Mouse (Mus musculus): ENCODE data around the gene Fgfr2.

The Fgfr2 gene

DNA sequence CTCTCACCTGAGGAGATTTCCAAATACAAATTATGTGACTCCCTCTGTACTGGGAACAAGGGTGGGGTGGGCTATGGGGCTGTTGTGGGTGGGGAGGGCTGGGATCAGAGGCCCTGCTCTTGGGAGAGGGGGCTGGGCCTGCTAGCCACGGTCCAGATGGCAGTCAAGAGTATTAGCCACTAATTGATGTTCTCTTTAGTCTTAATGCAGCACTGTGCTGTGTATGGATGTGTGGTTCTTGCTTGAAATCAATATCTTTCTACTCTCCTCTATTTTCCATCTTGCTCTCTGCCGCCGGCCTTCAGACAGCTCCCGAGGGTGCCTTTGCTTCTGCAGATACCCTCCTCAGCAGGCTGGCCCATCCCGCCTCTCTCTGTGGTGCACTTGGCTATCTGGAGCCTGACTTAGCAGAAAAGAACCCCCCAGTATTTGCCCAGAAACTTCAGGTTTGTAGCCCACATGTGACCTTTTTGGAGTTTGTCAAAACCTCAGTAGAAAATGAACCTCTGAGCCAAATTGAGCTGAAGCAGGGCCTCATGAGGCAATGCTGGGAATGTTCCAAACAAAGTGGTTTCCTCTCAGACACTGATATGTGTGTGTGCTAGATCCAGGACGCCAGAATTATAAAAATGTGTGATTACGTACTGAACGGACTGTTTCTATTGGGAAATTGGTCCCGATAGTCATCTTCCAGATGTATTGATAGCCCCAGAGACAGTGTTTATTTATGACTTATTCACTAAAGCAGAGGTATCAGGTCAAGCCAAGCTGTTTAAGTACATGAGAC lies 2379.7 kb downstream of the Fgfr2 start:
- no peak for DNase-seq

DNA sequence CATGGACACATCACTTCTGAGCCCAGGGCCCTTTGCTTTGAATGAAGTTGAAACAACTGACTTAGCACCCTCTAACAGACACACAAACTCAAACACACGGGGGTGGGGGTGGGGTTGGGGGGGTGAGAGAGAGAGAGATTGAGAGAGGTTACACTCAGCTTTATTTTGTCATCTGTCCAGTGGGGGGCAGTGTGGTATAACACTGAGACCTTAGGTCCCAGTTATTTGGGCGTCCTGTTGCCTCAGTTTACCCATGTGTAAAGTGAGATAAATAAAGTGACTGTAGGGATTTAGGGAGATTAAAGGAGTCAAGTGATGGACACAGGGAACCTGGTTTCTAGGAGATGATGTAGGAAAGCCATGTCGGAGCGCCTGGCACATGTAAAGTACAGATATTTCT lies 2382.1 kb downstream of the Fgfr2 start:
- no peak for DNase-seq

DNA sequence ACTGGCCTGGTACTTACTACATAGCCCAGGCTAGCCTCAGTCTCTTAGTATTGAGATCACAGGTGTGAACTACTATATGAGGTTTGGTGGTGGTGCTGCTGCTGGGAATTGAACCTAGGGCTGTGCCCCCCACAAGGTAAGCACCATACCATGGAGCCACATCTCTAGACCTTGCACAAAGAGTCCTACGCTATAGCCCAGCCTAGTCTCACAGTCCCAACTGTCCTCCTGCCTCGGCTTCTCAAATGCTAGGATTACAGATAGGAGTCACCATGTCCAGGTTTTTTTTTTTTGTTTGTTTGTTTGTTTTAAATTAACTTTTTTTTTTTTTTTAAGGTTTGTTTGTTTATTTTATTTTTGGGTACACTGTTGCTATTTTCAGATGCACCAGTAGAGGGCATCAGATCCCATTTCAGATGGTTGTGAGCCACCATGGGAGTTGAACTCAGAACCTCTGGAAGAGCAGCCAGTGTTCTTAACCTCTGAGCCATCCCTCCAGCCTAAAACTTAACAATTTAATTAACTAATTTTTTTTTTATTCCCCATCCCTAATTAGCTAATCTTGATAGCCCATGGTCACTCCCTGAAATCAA lies 2388.9 kb downstream of the Fgfr2 start:
- DNase-seq = no peak

DNA sequence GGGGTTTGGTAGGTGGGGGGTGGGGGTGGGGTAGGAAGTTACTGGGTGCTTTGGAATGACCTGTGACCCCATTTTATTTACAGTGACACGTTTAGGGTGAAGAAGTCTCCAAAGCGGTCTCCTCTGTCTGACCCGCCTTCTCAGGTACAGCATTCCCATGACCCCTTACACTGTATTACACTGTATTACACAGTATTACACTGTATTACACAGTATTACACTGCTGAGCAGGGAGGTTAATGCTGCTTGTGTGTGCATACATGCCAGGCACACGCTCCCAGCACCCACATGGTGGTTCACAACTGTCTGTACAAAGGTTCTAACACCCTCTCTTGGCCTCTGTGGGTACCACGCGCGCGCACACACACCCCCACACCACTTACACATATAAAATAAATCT lies 2389.7 kb downstream of the Fgfr2 start:
- DNase-seq = no peak

GRCm38 (mm10) chr7:130732908-130733307 lies 2390.2 kb downstream of the Fgfr2 start:
- DNase-seq = no peak

DNA sequence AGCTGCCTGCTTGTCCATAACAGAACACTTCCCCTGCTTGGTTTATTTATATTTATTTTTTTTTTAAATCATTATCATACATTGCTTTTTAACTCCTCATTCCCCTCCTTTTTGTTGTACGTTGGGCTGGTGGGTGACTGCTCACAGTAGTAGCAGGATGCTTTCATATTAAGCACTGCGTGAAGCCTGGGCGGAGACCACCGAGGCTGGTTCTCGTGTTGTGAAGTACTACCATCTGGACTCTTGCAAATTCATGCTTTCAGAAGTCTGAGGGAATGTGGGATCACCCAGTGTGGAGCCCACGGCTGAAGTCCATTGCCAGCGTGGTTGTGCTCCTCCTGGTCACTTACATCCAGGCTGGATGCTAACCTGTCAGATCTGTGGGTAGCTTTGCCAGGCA lies 2391.4 kb downstream of the Fgfr2 start:
- no peak for DNase-seq

- DNase-seq = no peak
Observed at GRCm38 (mm10) chr7:130727560-130727959, 2395.6 kb downstream of the Fgfr2 start.

DNA sequence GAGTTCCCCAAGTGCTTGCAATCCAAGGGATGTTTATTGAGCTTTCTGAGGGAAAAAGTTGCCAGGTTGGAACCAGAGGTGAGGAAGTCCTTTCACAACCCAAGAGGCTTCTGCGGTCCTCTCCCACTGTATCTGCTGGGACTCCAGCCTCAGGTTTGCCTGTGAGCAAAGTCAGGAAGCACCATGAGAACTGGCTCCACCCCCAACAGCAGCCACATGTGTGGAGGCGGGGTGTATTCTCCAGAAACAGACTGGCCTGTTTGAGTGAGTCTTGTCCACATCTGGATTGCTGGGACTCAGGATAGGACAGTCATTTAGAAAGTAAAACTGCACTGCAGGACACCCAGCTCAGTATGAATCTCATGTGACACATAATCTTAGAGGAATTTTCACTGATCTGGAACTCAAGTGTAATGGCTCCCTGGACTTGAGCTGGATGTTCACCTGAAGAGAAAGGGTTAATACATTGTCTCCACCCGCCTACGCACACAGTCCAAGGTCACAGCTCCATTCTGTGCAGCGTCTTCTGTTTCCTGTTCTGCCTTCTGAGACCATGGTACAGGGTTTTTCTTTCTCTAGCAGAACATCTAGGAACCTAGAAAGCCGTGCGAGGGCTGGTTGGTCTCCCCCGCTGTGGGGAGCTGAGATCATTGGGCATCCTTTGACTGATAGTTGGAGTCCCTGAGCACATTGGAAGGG lies 2396.3 kb downstream of the Fgfr2 start:
- DNase-seq = no peak

GRCm38 (mm10) chr7:130726185-130726584 lies 2397.0 kb downstream of the Fgfr2 start:
- no peak for DNase-seq

DNA sequence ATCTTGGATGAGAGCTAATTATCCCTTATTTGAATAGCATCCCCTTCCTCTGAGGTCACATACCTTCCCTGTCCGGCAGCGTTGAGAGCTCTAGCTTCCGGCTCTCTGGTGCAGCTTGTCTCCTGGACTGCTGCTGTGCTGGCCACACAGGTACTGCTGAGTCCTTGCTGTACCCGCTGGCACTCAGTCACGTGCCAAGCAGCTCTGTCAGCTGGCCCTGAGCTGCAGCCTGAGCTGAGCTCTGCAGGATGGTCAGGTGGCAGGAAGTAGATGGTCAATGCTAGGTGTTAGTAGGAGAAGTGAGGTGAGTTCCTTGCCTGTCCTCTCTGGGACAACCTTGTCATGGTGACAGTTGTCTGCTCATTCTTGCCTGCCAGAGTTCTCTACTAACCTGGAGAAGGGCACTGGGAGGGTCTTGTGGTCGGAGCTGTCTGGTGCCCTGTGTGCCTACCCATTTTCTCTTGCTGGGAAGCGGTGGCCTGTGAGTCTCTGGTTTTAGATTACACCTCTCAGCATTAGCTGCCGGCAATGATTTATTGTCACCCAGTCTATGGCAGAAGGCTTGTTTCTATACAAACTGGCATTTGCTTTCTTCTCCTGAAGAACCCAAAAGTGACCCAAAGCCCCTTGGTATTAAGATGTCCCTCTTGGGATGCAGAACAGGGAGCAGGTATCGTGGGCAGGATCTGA lies 2402.4 kb downstream of the Fgfr2 start:
- no peak for DNase-seq

- DNase-seq = no peak
Observed at GRCm38 (mm10) chr7:130719931-130720598, 2403.1 kb downstream of the Fgfr2 start.

DNA sequence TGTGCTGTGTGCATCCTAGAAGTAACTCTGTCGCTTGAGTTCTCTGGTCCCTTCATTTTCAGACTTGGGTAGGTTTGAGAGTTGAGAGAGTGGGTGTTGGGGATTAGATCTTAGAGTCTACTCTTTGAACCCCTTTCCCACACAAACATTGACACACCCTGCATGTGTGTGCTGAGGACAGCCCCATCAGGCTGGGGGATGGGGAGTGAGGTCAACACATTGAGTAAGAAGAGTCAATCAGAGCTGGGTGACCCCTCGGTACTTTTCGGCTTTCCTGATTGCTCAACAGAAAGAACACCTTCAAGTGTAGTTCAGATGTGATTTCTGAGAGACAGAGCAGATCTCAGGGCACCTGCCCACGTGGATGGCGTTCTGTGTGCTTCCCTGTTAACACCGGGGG lies 2406.2 kb downstream of the Fgfr2 start:
- no peak for DNase-seq

- no peak for DNase-seq
Observed at GRCm38 (mm10) chr7:130716341-130716740, 2406.8 kb downstream of the Fgfr2 start.

GRCm38 (mm10) chr7:130715467-130715866 lies 2407.7 kb downstream of the Fgfr2 start:
- DNase-seq = no peak

- DNase-seq = no peak
Observed at GRCm38 (mm10) chr7:130713319-130713718, 2409.8 kb downstream of the Fgfr2 start.

DNA sequence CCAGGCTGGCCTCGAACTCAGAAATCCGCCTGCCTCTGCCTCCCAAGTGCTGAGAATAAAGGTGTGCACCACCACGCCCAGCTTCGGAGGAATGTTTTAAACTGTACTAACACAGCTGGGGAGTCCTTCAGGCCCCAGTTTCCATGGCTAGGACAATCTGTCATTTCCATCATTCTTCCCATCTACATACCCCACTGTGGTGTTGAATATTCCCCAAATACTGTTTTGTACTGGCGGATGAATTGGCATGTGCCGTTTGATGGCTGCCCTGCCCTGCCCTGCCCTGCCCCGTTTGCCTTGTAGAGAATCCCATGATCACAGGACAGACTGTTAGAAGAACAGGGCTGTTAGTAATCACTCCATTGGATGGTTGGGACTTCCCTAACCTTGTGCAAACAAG lies 2411.3 kb downstream of the Fgfr2 start:
- DNase-seq = no peak

DNA sequence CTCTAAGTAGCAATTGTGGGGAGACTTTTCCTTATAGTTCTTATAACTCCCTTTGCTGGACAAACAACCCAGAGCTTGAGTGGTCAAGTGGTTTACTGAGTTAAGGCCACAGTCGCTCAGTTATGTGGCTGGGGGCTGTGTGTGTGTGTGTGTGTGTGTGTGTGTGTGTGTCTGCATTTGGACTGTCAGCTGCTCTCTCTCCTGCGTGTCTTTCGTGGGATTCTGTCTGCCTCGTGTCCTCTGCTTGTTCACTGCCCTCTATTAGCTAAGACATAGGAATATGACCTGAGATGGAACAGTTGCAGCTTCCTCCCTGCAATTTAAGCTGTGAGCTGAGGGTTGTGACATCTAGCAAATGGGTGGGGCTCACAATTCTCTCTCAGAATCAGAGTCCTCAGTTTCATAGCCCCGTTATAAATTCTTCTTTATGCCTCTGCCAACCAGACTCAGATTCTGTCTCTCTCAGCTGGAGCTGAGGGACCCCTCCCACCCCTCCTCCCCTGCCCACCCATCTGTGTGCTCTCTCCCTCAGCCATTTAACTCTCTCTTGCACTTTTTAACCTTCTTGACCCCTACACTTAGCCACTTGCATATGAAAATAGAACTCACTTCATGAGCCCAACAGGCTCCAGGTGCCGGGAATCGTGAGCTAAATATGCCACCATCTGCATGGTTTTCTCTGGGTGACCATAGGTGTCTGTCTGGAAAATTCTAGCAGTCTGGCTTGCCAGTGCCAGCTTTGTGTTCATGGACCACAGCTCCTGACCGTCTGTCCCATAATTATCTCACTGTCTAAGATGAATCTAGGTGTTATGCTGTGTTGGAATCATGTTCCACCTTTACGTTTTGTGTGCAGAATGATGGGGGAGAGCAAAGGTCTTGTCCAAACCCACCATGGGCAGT lies 2413.5 kb downstream of the Fgfr2 start:
- no peak for DNase-seq

- DNase-seq = no peak
Observed at GRCm38 (mm10) chr7:130708940-130709339, 2414.2 kb downstream of the Fgfr2 start.

DNA sequence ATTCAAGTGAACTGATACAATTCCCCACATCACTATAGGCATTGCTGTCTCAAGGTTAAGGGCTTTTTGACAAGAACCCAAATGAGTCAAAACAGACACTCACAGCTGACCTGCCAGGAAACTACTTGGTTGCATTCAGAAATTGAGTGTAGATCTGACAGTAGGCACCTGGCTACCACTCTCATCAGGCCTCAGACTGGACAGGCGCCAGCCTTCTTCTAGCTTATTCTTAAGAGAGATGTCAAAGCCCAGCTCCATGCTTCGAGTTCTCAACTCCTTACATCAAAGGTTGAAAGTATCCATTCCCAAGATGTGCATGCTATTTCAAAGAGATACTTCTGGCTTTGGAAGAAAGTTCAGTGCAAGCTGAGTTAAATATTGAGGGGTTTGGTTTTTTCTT lies 2417.9 kb downstream of the Fgfr2 start:
- DNase-seq = no peak

GRCm38 (mm10) chr7:130701336-130701735 lies 2421.8 kb downstream of the Fgfr2 start:
- no peak for DNase-seq

DNA sequence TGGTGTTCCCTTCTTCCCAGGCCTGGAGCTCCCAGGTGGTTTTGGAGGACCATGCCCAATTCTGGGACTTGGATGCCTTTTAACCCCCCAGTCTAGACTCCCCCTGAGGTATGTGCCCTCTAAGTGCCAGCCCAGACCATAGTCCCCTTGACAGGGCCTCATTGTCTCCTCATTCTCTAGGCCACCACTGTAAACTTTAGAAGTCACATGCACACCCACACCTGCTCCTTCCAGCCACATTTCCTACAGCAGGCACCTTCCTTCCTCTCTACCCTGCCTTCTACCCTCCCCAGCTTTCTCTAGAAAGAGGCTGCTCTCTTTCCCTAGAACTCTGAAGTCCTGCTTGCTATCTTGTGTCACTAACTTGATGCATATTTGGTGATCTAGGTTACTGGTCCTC lies 2424.7 kb downstream of the Fgfr2 start:
- no peak for DNase-seq
